Mouse (Mus musculus) left cerebral cortex, adult 9 months (tissue): ENCODE data around the gene Mrgprd.

Experiments used
- DNase-seq, 2 experiments: peaks; one replicate each; pipeline ENCODE4 v3.0.0; 2022; ENCODE audit warnings: low spot score in 2 of 2

Gene Mrgprd

GRCm38 (mm10) chr7:145302488-145303285 lies 11.9 kb upstream of the Mrgprd start:
- no peak for DNase-seq

- DNase-seq, result no peak
Observed at GRCm38 (mm10) chr7:145304153-145304552, 10.5 kb upstream of the Mrgprd start.

- DNase-seq, result no peak
Observed at GRCm38 (mm10) chr7:145307636-145308035, 7.0 kb upstream of the Mrgprd start.

GRCm38 (mm10) chr7:145308061-145308675 lies 6.5 kb upstream of the Mrgprd start:
- DNase-seq, result no peak

- no peak for DNase-seq
Observed at GRCm38 (mm10) chr7:145308866-145309265, 5.8 kb upstream of the Mrgprd start.

GRCm38 (mm10) chr7:145309877-145310276 lies 4.8 kb upstream of the Mrgprd start:
- no peak for DNase-seq

- no peak for DNase-seq
Observed at GRCm38 (mm10) chr7:145310526-145310925, 4.1 kb upstream of the Mrgprd start.

- DNase-seq, result no peak
Observed at GRCm38 (mm10) chr7:145312137-145312536, 2.5 kb upstream of the Mrgprd start.

- peak in 1 of 2 experiments; percentile 29 for DNase-seq
Observed at GRCm38 (mm10) chr7:145317522-145317921, 2.9 kb downstream of the Mrgprd start.

- peak in 1 of 2 experiments; percentile 69 for DNase-seq
Observed at GRCm38 (mm10) chr7:145319481-145319880, 4.8 kb downstream of the Mrgprd start.

- DNase-seq, result no peak
Observed at GRCm38 (mm10) chr7:145323607-145324006, 9.0 kb downstream of the Mrgprd start.

GRCm38 (mm10) chr7:145325697-145326096 lies 11.1 kb downstream of the Mrgprd start:
- DNase-seq, result no peak

GRCm38 (mm10) chr7:145329982-145330381 lies 15.3 kb downstream of the Mrgprd start:
- DNase-seq, result no peak

GRCm38 (mm10) chr7:145330641-145331040 lies 16.0 kb downstream of the Mrgprd start:
- no peak for DNase-seq

- no peak for DNase-seq
Observed at GRCm38 (mm10) chr7:145332376-145333041, 17.9 kb downstream of the Mrgprd start.

- DNase-seq, result no peak
Observed at GRCm38 (mm10) chr7:145333936-145334335, 19.3 kb downstream of the Mrgprd start.

- DNase-seq, result no peak
Observed at GRCm38 (mm10) chr7:145334428-145335027, 19.9 kb downstream of the Mrgprd start.

- no peak for DNase-seq
Observed at GRCm38 (mm10) chr7:145335199-145335598, 20.6 kb downstream of the Mrgprd start.

GRCm38 (mm10) chr7:145335616-145336332 lies 21.1 kb downstream of the Mrgprd start:
- no peak for DNase-seq

- no peak for DNase-seq
Observed at GRCm38 (mm10) chr7:145337889-145338288, 23.3 kb downstream of the Mrgprd start.

GRCm38 (mm10) chr7:145340248-145340904 lies 25.7 kb downstream of the Mrgprd start:
- no peak for DNase-seq
